Mouse (Mus musculus): ENCODE data around the gene Rassf6.

GRCm38 (mm10) chr5:90627423-90627822, 13.0 kb downstream of the Rassf6 start:
- TF ChIP-seq IRF4 (IDR thresholded peaks at IDR 0.05; ENCODE audit: low read depth, low read length) (no peak), RCOR1 (conservative IDR thresholded peaks at IDR 0.05; ENCODE audit: low read depth, low read length) (no peak), TBP (conservative IDR thresholded peaks at IDR 0.05; ENCODE audit: low read depth, low read length) (no peak), JUND (conservative IDR thresholded peaks at IDR 0.05; ENCODE audit: low read depth, low read length) (no peak), USF1 (IDR thresholded peaks at IDR 0.05; ENCODE audit: low read depth, low read length) (no peak), NRF1 (IDR thresholded peaks at IDR 0.05; ENCODE audit: low read depth, low read length) (no peak), POLR2A (IDR thresholded peaks at IDR 0.05; ENCODE audit: low read depth, low read length) (no peak), ZKSCAN1 (IDR thresholded peaks at IDR 0.05; ENCODE audit: borderline replicate concordance, low read depth, low read length) (no peak), RAD21 (IDR thresholded peaks at IDR 0.05; ENCODE audit: low read depth, low read length) (no peak), CTCF (conservative IDR thresholded peaks at IDR 0.05 in 1 of 2, IDR thresholded peaks at IDR 0.05 in 1 of 2; ENCODE audit: low read depth in 2 of 2, low read length in 2 of 2) (no peak)

All from CH12.LX (cell line).